Mouse (Mus musculus) A20 (cell line): ENCODE data around the gene Pnp.
A peak's percentile ranks its signal among the peaks of the same experiment; 100 is the strongest.
"Not testable (repeated sequence)": the region's sequence is repeated elsewhere in the genome, so short reads cannot be mapped to it uniquely, and the experiment has no call there.

Experiments used
- DNase-seq: peaks from one replicate; pipeline ENCODE4 v3.0.0-alpha.2; 2011; ENCODE audit warnings: low read depth, low spot score

The Pnp gene

GRCm38 (mm10) chr14:50930754-50931492 is at the start of gene Pnp, which contains the start of gene Pip4p1:
Gene Pnp, plus strand, starts transcription at chr14:50931082.
Gene Pip4p1, minus strand, starts transcription at chr14:50930856.
- peak; percentile 99 for DNase-seq

GRCm38 (mm10) chr14:50891621-50892020 is 39.3 kb upstream of the Pnp start:
- no peak for DNase-seq

GRCm38 (mm10) chr14:50892091-50892490 is 38.8 kb upstream of the Pnp start:
- DNase-seq: no peak

GRCm38 (mm10) chr14:50892541-50893459 is 38.1 kb upstream of the Pnp start:
- no peak for DNase-seq

- DNase-seq: no peak
These were observed 35.5 kb upstream of the Pnp start for GRCm38 (mm10) chr14:50895407-50895806.

GRCm38 (mm10) chr14:50895985-50896746 is 34.7 kb upstream of the Pnp start:
- DNase-seq: no peak

GRCm38 (mm10) chr14:50896747-50897373 is 34.0 kb upstream of the Pnp start:
- no peak for DNase-seq

- DNase-seq: no peak
These were observed 33.5 kb upstream of the Pnp start, which contains the start of gene Klhl33 for GRCm38 (mm10) chr14:50897374-50897765. Gene Klhl33, minus strand, starts transcription at chr14:50897507.

- DNase-seq: peak; percentile 11
These were observed 32.9 kb upstream of the Pnp start for GRCm38 (mm10) chr14:50897992-50898391.

- DNase-seq: no peak
These were observed 26.7 kb upstream of the Pnp start for GRCm38 (mm10) chr14:50903973-50904827.

GRCm38 (mm10) chr14:50904828-50905129 is 26.1 kb upstream of the Pnp start:
- no peak for DNase-seq

GRCm38 (mm10) chr14:50905327-50905726 is 25.6 kb upstream of the Pnp start:
- DNase-seq: not testable (repeated sequence)

- DNase-seq: no peak
These were observed 22.8 kb upstream of the Pnp start for GRCm38 (mm10) chr14:50908126-50908525.

- DNase-seq: no peak
These were observed 19.5 kb upstream of the Pnp start for GRCm38 (mm10) chr14:50911356-50911755.

- peak; percentile 60 for DNase-seq
These were observed 7.4 kb upstream of the Pnp start for GRCm38 (mm10) chr14:50923437-50923836.

GRCm38 (mm10) chr14:50924281-50925064 is 6.4 kb upstream of the Pnp start, which contains the start of the genes Osgep and Apex1:
Gene Osgep, minus strand, starts transcription at chr14:50924893.
Gene Apex1, plus strand, starts transcription at chr14:50924968.
- peak; percentile 97 for DNase-seq

- DNase-seq: no peak
These were observed 5.6 kb upstream of the Pnp start for GRCm38 (mm10) chr14:50925111-50925920.

GRCm38 (mm10) chr14:50927366-50927765 is 3.5 kb upstream of the Pnp start:
- no peak for DNase-seq

GRCm38 (mm10) chr14:50929951-50930350 is 931 bp upstream of the Pnp start:
- peak; percentile 82 for DNase-seq
